ENCODE assay signal across 8 mouse cellular contexts in the genomic region with DNA sequence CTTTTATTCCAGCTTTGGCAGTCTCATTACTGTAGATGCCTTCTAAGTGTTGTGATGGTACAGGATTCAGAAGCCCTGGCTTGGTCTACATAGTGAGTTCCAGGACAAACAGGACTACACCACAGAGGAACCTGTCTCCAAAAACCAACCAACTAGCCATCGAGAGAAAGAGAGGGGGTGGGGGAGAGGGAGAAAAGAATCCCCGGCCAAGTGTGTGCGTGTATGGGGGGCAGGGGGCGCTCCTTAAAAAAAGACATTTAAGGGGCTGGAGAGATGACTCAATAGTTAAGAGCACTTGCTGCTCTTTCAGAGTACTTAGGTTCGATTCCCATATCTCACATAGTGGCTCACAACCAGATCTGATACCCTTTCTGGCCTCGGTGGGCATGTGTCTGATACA. TPM values are rescaled to one million over a fixed set of nuclear protein-coding genes. Genes with fewer than 3 reads are reported as not detected.
DNase-seq lines count a peak whose midpoint lies in the region; ATAC-seq and TF ChIP-seq lines count a peak whose summit lies in the region.

No protein-coding gene starts in this region.

- no peak overlapping the region for H3K27ac ChIP-seq in lung, embryonic 14.5 days (ENCODE audit: low read depth)
- H3K27ac ChIP-seq in embryonic facial prominence, embryonic 15.5 days (replicated peaks), result no peak overlapping the region
- H3K27ac ChIP-seq in limb, embryonic 11.5 days (replicated peaks; ENCODE audit: low read depth, low read length), result no peak overlapping the region
- no peak overlapping the region for H3K27ac ChIP-seq in neural tube, embryonic 14.5 days (ENCODE audit: low read depth, low read length)

- 39% methylated on average over 6 of the region's 6 CpGs for WGBS in lung, embryonic 14.5 days
- WGBS in embryonic facial prominence, embryonic 15.5 days, result 43% methylated on average over 6 of the region's 6 CpGs
- WGBS in limb, embryonic 11.5 days, result 51% methylated on average over 6 of the region's 6 CpGs
- 71% methylated on average over 6 of the region's 6 CpGs for WGBS in neural tube, embryonic 14.5 days

- peaks cover 19% of the 10 kb centered on the region for H3K36me3 ChIP-seq in lung, embryonic 14.5 days (ENCODE audit: insufficient read depth)
- H3K36me3 ChIP-seq in embryonic facial prominence, embryonic 15.5 days, result peaks cover 15% of the 10 kb centered on the region; the same call in 1 of the 2 replicates
- H3K36me3 ChIP-seq in limb, embryonic 11.5 days (ENCODE audit: control insufficient read depth, insufficient read depth, low read length), result peaks cover 7% of the 10 kb centered on the region; the same call in 1 of the 2 replicates
- H3K36me3 ChIP-seq in neural tube, embryonic 14.5 days (ENCODE audit: control insufficient read depth, insufficient read depth, low read length), result 0 out of 2 replicates have a peak, but pooled peaks cover 3% of the 10 kb centered on the region

- no peak for ATAC-seq in lung, embryonic 14.5 days (ENCODE audit: insufficient read depth)
- no peak for ATAC-seq in embryonic facial prominence, embryonic 15.5 days (ENCODE audit: insufficient number of reproducible peaks, low FRiP score, low TSS enrichment, low read depth)
- ATAC-seq in limb, embryonic 11.5 days (ENCODE audit: insufficient number of reproducible peaks, low FRiP score, low TSS enrichment, low read depth), result no peak
- no peak for ATAC-seq in neural tube, embryonic 14.5 days (ENCODE audit: low read depth)

- H3K9me3 ChIP-seq in lung, embryonic 14.5 days (ENCODE audit: low read depth, low read length), result no peaks in the 10 kb centered on the region
- no peaks in the 10 kb centered on the region for H3K9me3 ChIP-seq in embryonic facial prominence, embryonic 15.5 days (replicated peaks)
- no peaks in the 10 kb centered on the region for H3K9me3 ChIP-seq in limb, embryonic 11.5 days (ENCODE audit: control insufficient read depth, low read length)
- no peaks in the 10 kb centered on the region for H3K9me3 ChIP-seq in neural tube, embryonic 14.5 days (ENCODE audit: control insufficient read depth, low read length)

- no peak for TF ChIP-seq CTCF in lung, embryonic 14.5 days (IDR thresholded peaks at IDR 0.05; ENCODE audit: low read depth)

- H3K9ac ChIP-seq in lung, embryonic 14.5 days, result peak overlapping the region; percentile 85
- no peak overlapping the region for H3K9ac ChIP-seq in embryonic facial prominence, embryonic 15.5 days
- no peak overlapping the region for H3K9ac ChIP-seq in limb, embryonic 11.5 days (ENCODE audit: low read length)
- peak overlapping the region; percentile 73; the same call in 1 of the 2 replicates for H3K9ac ChIP-seq in neural tube, embryonic 14.5 days (replicated peaks; ENCODE audit: low read depth, low read length)

- no peak for DNase-seq in lung, embryonic 14.5 days
- DNase-seq in lung, postnatal 25 days (ENCODE audit: low spot score), result no peak
- no peak for DNase-seq in limb, embryonic 11.5 days (ENCODE audit: low spot score)
- no peak for DNase-seq in urinary bladder, postnatal 36 days (ENCODE audit: low spot score in 2 of 2)
- no peak for DNase-seq in embryo, embryonic 10 days (ENCODE audit: low spot score)
- DNase-seq in kidney, postnatal 4 days, result no peak

- H3K27me3 ChIP-seq in lung, embryonic 14.5 days (ENCODE audit: insufficient read depth, low read length), result no peaks in the 10 kb centered on the region
- H3K27me3 ChIP-seq in embryonic facial prominence, embryonic 15.5 days, result no peaks in the 10 kb centered on the region
- H3K27me3 ChIP-seq in limb, embryonic 11.5 days (ENCODE audit: control insufficient read depth, insufficient read depth, low read length), result no peaks in the 10 kb centered on the region
- H3K27me3 ChIP-seq in neural tube, embryonic 14.5 days (ENCODE audit: control insufficient read depth, insufficient read depth, low read length), result no peaks in the 10 kb centered on the region

- peak overlapping the region; percentile 87 for H3K4me2 ChIP-seq in lung, embryonic 14.5 days
- H3K4me2 ChIP-seq in embryonic facial prominence, embryonic 15.5 days (replicated peaks), result peak overlapping the region; percentile 82
- peak overlapping the region; percentile 84 for H3K4me2 ChIP-seq in limb, embryonic 11.5 days (ENCODE audit: low read depth, severe bottlenecking)
- peak overlapping the region; percentile 95 for H3K4me2 ChIP-seq in neural tube, embryonic 14.5 days (ENCODE audit: low read depth, low read length)

- peak overlapping the region; percentile 89 for H3K4me3 ChIP-seq in lung, embryonic 14.5 days (ENCODE audit: low read depth, low read length)
- H3K4me3 ChIP-seq in embryonic facial prominence, embryonic 15.5 days (replicated peaks), result peak overlapping the region; percentile 75
- H3K4me3 ChIP-seq in limb, embryonic 11.5 days (ENCODE audit: low read depth, low read length), result peak overlapping the region; percentile 63; the same call in 1 of the 2 replicates
- H3K4me3 ChIP-seq in neural tube, embryonic 14.5 days (ENCODE audit: low read depth, low read length), result no peak overlapping the region

- H3K4me1 ChIP-seq in lung, embryonic 14.5 days (ENCODE audit: insufficient read depth), result peaks cover 34% of the 10 kb centered on the region
- peaks cover 46% of the 10 kb centered on the region for H3K4me1 ChIP-seq in embryonic facial prominence, embryonic 15.5 days
- peaks cover 24% of the 10 kb centered on the region for H3K4me1 ChIP-seq in limb, embryonic 11.5 days (ENCODE audit: control insufficient read depth, insufficient read depth, low read length)
- peaks cover 41% of the 10 kb centered on the region for H3K4me1 ChIP-seq in neural tube, embryonic 14.5 days (ENCODE audit: control insufficient read depth, insufficient read depth, low read length)

RNA-seq across cellular contexts. Expression of a gene that starts 1.6 kb away (rescaled TPM):
- 20.2 and 22.2 TPM in 2 replicates for polyA plus RNA-seq in lung, embryonic 14.5 days (2014; fragmentation: Nextera tagmentation; extraction: Ambion mirVana)
- polyA plus RNA-seq in embryonic facial prominence, embryonic 15.5 days (2015; fragmentation: Nextera tagmentation; extraction: Ambion mirVana), result 14.1 and 15.7 TPM in 2 replicates
- polyA plus RNA-seq in limb, embryonic 11.5 days (2014; fragmentation: Nextera tagmentation; extraction: Ambion mirVana), result 20.8 and 26.5 TPM in 2 replicates
- polyA plus RNA-seq in neural tube, embryonic 14.5 days (2014; fragmentation: Nextera tagmentation; extraction: Ambion mirVana), result 6.5 and 9.2 TPM in 2 replicates

RNA-seq across cellular contexts. Expression of a gene that starts 1.7 kb away (rescaled TPM):
- 6.6 and 8.3 TPM in 2 replicates for polyA plus RNA-seq in lung, embryonic 14.5 days (2014; fragmentation: Nextera tagmentation; extraction: Ambion mirVana)
- 5.8 and 5.9 TPM in 2 replicates for polyA plus RNA-seq in embryonic facial prominence, embryonic 15.5 days (2015; fragmentation: Nextera tagmentation; extraction: Ambion mirVana)
- 9.0 and 9.2 TPM in 2 replicates for polyA plus RNA-seq in limb, embryonic 11.5 days (2014; fragmentation: Nextera tagmentation; extraction: Ambion mirVana)
- polyA plus RNA-seq in neural tube, embryonic 14.5 days (2014; fragmentation: Nextera tagmentation; extraction: Ambion mirVana), result 8.0 and 8.3 TPM in 2 replicates

RNA-seq across cellular contexts. Expression of a gene that starts 35.9 kb away (rescaled TPM):
- 62.0 and 63.6 TPM in 2 replicates for polyA plus RNA-seq in lung, embryonic 14.5 days (2014; fragmentation: Nextera tagmentation; extraction: Ambion mirVana)
- polyA plus RNA-seq in embryonic facial prominence, embryonic 15.5 days (2015; fragmentation: Nextera tagmentation; extraction: Ambion mirVana), result 40.2 and 42.8 TPM in 2 replicates
- 69.4 and 75.5 TPM in 2 replicates for polyA plus RNA-seq in limb, embryonic 11.5 days (2014; fragmentation: Nextera tagmentation; extraction: Ambion mirVana)
- 4.7 and 5.1 TPM in 2 replicates for polyA plus RNA-seq in neural tube, embryonic 14.5 days (2014; fragmentation: Nextera tagmentation; extraction: Ambion mirVana)

RNA-seq across cellular contexts. Expression of a gene that starts 47.4 kb away (rescaled TPM):
- 12.9 and 15.3 TPM in 2 replicates for polyA plus RNA-seq in lung, embryonic 14.5 days (2014; fragmentation: Nextera tagmentation; extraction: Ambion mirVana)
- 15.1 and 15.3 TPM in 2 replicates for polyA plus RNA-seq in embryonic facial prominence, embryonic 15.5 days (2015; fragmentation: Nextera tagmentation; extraction: Ambion mirVana)
- 15.0 and 15.6 TPM in 2 replicates for polyA plus RNA-seq in limb, embryonic 11.5 days (2014; fragmentation: Nextera tagmentation; extraction: Ambion mirVana)
- 23.1 and 25.6 TPM in 2 replicates for polyA plus RNA-seq in neural tube, embryonic 14.5 days (2014; fragmentation: Nextera tagmentation; extraction: Ambion mirVana)

RNA-seq across cellular contexts. Expression of a gene that starts 48.5 kb away (rescaled TPM):
- 86.2 and 88.6 TPM in 2 replicates for polyA plus RNA-seq in lung, embryonic 14.5 days (2014; fragmentation: Nextera tagmentation; extraction: Ambion mirVana)
- polyA plus RNA-seq in embryonic facial prominence, embryonic 15.5 days (2015; fragmentation: Nextera tagmentation; extraction: Ambion mirVana), result 76.0 and 80.4 TPM in 2 replicates
- polyA plus RNA-seq in limb, embryonic 11.5 days (2014; fragmentation: Nextera tagmentation; extraction: Ambion mirVana), result 60.0 and 65.5 TPM in 2 replicates
- polyA plus RNA-seq in neural tube, embryonic 14.5 days (2014; fragmentation: Nextera tagmentation; extraction: Ambion mirVana), result 52.9 and 62.7 TPM in 2 replicates

Comparison
In these comparisons a context has a peak if more than half of its experiments do, and no peak if none do; other contexts are left out.
1. H3K9ac ChIP-seq: peak in lung, embryonic 14.5 days (single experiment) and neural tube, embryonic 14.5 days (single experiment); none in embryonic facial prominence, embryonic 15.5 days (single experiment) and limb, embryonic 11.5 days (single experiment).
2. Peak in every context shown above with its lines, with median percentiles within 50 percentile points of each other: H3K4me2 ChIP-seq.